Mouse (Mus musculus) testis, adult 2 months (tissue): ENCODE results near the gene Zwilch.

Source experiments
- CTCF ChIP-seq: fragments of 200-500 bp; IDR thresholded peaks from 2 replicates; pipeline ENCODE4 v1.5.1; 2012; ENCODE audit warnings: low read depth, mild to moderate bottlenecking, inconsistent platforms, low read length, moderate library complexity; ENCODE audit not compliant: control insufficient read depth, insufficient read depth, insufficient replicate concordance
- POLR2A ChIP-seq: fragments of 200-500 bp; IDR thresholded peaks from 2 replicates; pipeline ENCODE4 v1.6.1; 2012; ENCODE audit warnings: low read depth, mild to moderate bottlenecking, inconsistent platforms, low read length, moderate library complexity; ENCODE audit not compliant: control insufficient read depth

- TF ChIP-seq CTCF (peak; percentile 13; the same call in 1 of the 2 replicates), POLR2A (peak; percentile 68)
Observed at GRCm38 (mm10) chr9:64178974-64179646, 6.2 kb upstream of the Zwilch start, which contains the start of gene Snapc5.
